Mouse (Mus musculus) heart, postnatal 0 days (tissue): ENCODE measurements around the gene Parp11.

Source experiments
- CTCF ChIP-seq: IDR thresholded peaks from 2 replicates; pipeline ENCODE4 v1.5.1; 2016; ENCODE audit warnings: antibody characterized with exemption, control low read depth, low read depth
- EP300 ChIP-seq: IDR thresholded peaks from 2 replicates; pipeline ENCODE4 v1.6.1; 2016; ENCODE audit warnings: antibody characterized with exemption, low read depth

GRCm38 (mm10) chr6:127528625-127529024, 82.0 kb downstream of the Parp11 start:
- TF ChIP-seq CTCF (no peak), EP300 (no peak)
